Mouse (Mus musculus) megakaryocyte, embryonic 14.5 days (primary cell): ENCODE data around the gene Tmem139.

ENCODE experiments used
- FLI1 ChIP-seq: IDR thresholded peaks from 2 replicates; pipeline ENCODE4 v1.6.1; 2012; ENCODE audit warnings: low read length, inconsistent platforms, mixed read lengths
- GATA1 ChIP-seq: IDR thresholded peaks from 3 replicates; pipeline ENCODE4 v1.6.1; 2012; ENCODE audit warnings: mixed read lengths, low read length, inconsistent platforms, borderline replicate concordance

- TF ChIP-seq GATA1 (no peak), FLI1 (no peak)
Measured at GRCm38 (mm10) chr6:42309816-42310378, 48.1 kb downstream of the Tmem139 start.
